Mouse (Mus musculus) adrenal gland (tissue): ENCODE measurements around the gene Nufip2.

Experiments
- intact Hi-C: fragments of 180-260 bp; cut with DNase I; formaldehyde crosslinking; loops from one replicate; pipeline ENCODE4 v1.15.1; 2025

Gene Nufip2

DNA sequence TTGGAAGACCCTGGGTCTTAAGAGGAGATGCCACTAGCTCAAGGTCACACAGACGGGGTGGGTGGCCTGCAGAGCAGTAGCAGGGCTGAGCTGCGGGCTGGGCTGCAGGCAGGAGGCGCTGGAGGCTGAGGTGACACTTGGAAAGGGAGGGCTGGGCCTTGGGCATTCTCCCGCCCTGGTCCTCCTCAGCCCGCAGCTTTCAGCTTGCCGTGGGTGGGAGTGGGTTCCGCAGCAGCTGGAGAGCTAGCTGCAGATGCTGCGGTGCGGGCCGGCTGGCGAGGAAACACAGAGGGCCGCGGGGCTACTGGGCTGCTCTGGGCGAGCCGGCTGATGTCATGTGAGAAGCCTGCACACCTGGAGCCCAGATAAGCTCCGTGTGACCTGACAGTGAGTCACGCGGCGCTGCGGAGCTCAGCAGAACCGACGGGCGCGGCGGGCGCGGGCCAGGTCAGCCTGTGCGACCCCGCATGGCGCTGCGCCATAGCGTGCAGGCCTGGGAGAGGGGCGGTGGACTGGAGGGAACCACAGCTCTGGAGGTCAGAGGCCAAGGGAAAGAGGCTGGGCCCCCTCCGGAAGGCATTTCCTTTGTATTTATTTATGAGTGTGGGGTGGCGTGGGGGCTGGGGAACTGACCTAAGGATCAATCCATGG lies 80.5 kb downstream of the Nufip2 start:
- intact Hi-C loops = no loop called here

DNA sequence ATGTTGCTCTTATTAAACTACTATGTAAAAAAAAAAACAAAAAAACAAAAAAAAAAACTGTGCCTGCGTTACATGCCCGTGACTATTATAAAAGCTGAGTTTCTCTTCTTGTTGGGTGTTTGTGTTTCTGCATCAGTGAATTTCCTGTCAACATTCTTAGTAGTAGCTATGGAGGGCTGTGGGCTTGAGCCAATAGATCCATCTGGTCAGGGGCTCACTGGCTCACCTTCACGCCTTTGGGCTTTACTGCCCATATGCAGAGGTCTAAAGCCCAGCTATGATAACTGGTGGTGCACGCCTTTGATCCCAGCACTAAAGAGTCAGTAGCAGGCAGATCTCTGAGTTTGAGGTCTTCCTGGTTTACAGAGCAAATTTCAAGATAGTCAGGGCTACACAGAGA lies 83.5 kb downstream of the Nufip2 start:
- intact Hi-C loops = no loop called here

GRCm38 (mm10) chr11:77770346-77770745 lies 84.4 kb downstream of the Nufip2 start:
- intact Hi-C loops = no loop called here

DNA sequence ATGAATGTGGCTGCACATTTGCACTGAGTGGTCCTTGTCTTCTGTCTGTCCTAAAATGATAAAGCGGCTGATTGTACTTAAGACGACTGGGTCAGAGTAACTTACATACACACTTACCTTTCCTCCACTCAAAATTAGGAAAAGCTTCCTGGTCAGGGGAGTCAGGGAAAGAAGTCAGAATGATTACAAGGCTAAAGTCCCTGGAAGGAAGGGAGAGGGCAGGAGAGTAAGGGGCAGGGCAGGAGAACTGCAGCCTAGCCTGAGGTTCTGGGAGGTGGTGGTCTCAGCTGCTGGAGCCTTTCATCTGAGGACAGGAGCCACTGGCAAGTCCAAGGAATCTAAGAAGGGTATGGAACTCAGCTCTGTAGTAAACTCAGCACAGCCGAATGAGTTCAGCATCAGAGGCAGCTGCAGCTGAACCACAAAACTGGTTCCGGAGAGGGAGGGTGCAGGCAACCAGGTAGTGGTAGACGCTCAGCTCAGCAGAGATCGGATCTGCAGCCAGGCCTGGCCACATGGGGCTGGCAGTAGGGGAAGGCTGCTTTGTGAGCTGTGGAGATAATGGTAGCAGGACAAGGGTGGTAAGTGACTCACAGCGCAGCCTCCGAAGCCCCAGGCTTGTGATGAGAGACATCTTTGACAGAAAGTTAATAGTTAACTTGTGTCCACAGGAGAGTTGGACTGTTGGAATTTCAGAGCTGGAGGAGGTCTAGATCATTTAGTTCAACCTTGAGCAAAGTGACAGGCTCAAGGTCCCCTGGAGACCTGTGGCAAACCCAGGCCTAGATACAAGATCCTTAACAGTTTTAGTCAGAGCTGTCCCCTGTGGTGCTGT lies 86.1 kb downstream of the Nufip2 start:
- intact Hi-C loops = no loop called here

- intact Hi-C loops = no loop called here
These were observed 89.9 kb downstream of the Nufip2 start for GRCm38 (mm10) chr11:77775701-77776400.

DNA sequence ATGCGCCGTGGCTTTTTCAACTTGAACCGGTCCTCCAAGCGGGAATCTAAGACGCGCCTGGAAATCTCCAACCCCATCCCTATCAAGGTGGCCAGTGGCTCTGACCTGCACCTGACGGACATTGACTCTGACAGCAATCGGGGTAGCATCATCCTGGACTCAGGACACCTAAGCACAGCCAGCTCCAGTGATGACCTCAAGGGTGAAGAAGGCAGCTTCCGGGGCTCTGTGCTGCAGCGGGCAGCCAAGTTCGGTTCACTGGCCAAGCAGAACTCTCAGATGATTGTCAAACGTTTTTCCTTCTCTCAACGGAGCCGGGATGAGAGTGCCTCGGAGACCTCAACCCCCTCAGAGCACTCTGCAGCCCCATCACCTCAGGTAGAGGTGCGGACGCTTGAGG lies 91.5 kb downstream of the Nufip2 start:
- intact Hi-C loops = no loop called here

DNA sequence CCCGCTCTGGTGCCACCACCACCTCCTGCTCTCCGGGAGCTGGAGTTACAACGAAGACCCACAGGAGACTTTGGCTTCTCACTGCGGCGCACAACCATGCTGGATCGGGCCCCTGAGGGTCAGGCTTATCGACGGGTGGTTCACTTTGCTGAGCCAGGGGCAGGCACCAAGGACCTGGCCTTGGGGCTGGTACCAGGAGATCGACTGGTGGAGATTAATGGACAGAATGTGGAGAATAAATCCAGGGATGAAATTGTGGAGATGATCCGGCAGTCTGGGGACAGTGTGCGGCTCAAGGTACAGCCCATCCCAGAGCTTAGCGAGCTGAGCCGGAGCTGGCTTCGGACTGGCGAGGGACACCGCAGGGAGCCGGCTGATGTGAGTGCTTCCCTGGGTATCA lies 92.0 kb downstream of the Nufip2 start:
- intact Hi-C loops = no loop called here

- intact Hi-C loops = no loop called here
These were observed 93.3 kb downstream of the Nufip2 start for GRCm38 (mm10) chr11:77779240-77779639.

DNA sequence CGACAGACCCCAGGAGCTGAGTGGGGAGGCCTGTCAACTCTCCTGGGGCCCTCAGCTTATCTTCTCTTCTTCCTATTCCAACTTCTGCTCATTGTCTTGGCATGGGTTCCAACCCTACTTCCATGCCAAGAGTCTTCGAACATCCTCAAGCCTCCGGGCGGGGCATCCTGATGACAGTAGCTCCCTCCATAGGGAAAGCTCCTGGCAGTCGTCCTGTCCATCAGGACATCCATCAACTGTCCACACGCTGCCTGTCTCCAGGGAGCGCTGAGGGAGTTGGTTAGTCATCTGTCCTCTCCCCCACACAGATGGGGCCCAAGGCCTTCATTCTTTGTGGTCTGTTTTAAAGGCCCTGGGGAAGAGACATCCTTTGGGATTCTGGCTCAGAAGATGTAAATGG lies 95.1 kb downstream of the Nufip2 start:
- intact Hi-C loops = no loop called here

DNA sequence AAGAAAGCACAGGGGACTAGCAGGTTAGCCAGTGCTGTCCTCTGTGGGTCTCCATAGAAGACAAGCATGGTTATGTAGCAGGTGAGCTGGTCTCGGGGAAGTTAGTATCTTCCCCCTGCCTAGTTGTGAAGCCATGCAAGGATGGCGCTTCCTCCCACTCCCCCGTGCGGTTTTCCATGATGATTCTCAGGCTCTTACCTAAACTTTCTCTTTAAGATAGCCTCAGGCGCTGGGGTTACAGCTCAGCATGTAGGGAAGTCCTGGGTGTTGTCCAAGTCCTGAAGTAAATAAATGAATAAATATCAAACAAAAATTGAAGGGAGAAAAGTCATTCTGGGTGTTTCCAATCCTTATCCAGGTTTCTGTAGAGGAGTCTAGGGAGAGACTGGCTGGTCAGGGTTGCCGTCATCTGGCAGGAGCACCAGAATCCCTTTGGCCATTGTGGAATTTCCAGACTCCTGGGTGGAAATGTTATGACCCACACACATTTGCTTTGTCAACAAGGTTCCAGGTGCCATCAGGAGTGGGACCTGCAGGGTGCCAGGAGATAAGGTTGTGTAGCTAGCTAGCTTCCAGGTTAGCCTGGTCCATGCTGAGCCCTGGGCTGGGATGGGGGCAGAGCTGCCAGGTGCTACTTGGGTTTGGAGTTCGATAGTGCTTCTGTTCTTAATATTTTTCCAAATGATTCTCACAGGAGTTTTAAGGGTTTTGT lies 96.3 kb downstream of the Nufip2 start:
- intact Hi-C loops = no loop called here

- intact Hi-C loops = no loop called here
These were observed 97.3 kb downstream of the Nufip2 start for GRCm38 (mm10) chr11:77783211-77783746.

DNA sequence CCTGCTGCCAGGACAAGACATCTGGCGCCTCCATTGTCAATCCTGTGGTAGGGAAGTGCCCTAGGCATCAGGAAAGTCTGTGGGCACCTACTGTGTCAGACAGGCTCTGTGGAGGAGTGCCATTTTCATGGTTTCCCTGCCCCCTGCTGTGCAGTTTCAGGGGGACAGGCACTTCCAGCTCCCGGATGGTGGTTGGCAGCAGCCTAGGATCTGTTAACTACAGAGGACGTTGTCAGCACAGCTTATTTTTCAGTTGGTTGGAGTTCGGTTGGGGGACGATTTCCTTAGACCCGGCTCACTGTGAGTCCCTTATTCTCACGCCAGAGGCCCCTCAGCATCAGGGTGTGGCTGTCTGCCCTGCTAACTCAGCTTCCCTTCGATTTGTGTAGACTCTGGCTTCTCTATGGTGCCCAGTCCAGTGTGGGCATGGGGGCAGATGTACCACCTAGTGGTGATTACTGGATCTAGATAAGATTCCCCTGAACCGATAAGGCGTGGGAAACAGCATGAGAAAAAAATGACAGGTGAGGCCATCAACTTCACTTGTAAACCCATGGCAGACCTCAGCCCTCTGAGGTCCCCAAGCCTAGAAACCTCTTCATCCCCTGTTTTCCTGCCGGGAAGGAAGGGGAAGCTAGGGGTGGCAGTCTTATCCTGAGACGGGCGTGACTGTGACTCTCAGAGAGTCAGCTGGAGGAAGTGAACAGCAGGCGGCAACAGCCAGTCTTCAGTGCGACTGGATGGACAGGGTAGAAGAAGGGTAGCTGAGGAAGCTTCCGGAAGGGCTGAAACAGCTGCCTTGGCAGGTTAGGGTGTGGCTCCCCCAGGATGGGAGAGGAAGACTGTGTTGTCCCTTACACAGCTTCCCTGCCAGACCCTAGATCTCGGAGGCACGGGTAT lies 98.0 kb downstream of the Nufip2 start:
- intact Hi-C loops = no loop called here

DNA sequence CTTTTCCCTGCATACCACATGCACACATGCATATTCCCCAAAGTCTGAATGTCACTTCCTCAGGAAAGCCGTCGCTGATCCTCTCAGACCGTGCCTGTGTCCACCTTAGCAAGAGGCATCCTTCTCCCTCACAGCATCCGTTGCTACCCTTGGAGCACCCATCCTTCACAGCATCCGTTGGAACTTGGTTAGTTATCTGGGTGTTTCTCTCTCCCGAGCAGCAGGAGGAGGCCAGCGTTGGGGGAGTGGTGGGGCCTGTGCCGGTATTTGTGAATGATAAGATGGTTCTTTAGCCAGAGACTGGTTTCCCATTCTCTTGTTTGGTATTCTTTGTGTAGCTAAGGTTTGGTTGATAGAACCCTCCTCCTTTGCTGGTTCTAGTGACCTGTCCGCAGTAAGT lies 98.9 kb downstream of the Nufip2 start:
- intact Hi-C loops = no loop called here

GRCm38 (mm10) chr11:77785396-77785767 lies 99.4 kb downstream of the Nufip2 start:
- intact Hi-C loops = no loop called here

DNA sequence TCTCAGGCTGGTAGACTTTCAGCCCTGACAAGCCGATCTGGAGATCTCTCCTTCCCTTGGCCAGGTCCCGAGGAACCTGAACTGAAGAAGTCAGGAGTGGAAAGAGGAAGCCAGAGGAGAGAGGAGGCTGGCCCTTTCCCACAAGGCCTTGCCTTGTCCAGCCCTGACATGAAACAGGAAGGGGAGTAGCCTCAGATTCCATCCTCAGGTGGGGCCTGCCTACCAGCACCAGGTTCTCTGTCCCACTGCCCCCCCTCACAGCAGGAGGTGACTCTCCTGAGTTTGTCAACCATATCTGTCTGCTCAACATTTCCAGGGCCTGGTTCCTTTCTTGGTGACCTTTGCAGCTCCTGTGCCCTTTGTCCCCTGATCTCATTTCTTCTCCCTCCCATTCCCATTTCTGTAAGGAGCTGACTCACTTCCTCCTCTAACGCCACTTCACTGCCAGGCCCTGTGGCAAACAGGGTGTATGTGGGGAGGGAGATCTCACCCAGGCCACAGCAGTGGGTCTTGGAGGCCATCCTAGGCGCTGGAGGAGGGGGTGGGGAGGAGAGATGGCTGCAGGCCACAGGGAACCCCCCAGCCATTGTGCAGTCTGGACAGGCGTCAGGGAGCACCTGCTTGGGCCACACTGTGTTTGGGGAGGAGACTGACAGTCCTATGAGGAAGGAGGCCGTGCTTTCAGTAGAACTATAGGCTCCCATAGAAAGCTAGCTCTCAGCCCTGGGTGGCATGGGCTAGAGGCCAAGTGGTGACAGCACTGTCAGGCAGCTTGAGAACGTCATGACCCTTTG lies 100.0 kb downstream of the Nufip2 start:
- intact Hi-C loops = no loop called here

- intact Hi-C loops = no loop called here
These were observed 101.8 kb downstream of the Nufip2 start, which contains the start of gene Gm10277 for GRCm38 (mm10) chr11:77787707-77788106. Gene Gm10277 (minus strand): TSS chr11:77787747.

GRCm38 (mm10) chr11:77789512-77789911 lies 103.6 kb downstream of the Nufip2 start:
- intact Hi-C loops = no loop called here

DNA sequence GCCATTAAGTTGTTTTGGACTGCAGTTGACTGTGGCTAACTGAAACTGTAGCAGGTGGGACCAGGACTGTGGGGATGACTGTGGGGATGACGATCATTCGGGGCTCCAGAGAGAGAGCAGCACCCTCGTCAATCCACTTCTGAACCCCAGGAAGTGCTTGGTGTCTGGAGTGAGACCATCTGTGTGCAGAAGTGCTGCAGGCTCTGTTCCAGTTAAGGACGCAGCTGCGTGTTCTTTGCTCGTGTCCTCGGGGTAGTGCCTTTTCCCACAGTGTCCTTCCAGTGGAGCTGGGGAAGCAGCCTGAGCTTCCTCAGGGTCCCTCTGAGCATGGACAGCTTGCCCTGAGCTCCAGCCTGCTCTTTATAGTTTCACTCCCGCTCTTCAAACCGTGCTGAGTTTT lies 104.3 kb downstream of the Nufip2 start:
- intact Hi-C loops = no loop called here

DNA sequence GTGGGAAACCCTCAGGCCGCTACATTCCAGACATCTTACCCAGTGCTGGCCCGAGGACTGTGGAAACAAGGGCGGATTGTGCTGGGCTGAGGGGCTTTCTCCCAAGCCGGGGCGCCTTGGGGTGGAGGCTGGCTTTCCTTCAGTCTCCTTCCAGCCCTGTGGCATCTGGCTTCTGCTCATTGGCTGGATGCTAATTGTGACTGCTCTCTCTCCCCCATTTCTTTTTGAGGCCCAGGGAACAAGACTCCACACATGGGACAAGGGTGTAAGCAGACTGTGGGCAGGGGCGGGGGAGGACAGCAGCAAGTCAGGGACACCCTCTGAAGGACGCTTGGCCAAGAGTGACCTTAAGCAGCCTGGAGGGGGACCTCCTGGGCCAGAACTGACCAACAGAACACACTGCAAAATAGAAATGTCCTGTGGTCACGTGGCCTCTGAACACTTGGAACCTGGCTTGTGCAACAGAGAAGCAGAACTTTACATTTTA lies 105.3 kb downstream of the Nufip2 start:
- intact Hi-C loops = no loop called here
